Mouse (Mus musculus) C2C12 (cell line): ENCODE measurements around the gene Slc13a2.
A peak's percentile ranks its signal among the peaks of the same experiment; 100 is the strongest.

Experiments
- CTCF ChIP-seq: IDR thresholded peaks from one replicate; pipeline ENCODE4 v1.5.1; 2011; ENCODE audit not compliant: control insufficient read depth, insufficient read depth, insufficient read length
- MYOG ChIP-seq: IDR thresholded peaks from one replicate; pipeline ENCODE4 v1.6.1; 2011; ENCODE audit not compliant: control insufficient read depth, insufficient read length; ENCODE audit errors: extremely low read depth

- peak; percentile 75 for TF ChIP-seq CTCF
- no peak for TF ChIP-seq MYOG
These were observed 61.8 kb downstream of the Slc13a2 start for GRCm38 (mm10) chr11:78360125-78360788.
